Mouse (Mus musculus): ENCODE data around the gene Nagpa. TPM values are rescaled to one million over a fixed set of nuclear protein-coding genes. Genes with fewer than 3 reads are reported as not detected.
A peak's percentile ranks its signal among the peaks of the same experiment; 100 is the strongest.

Nagpa gene
- polyA plus RNA-seq, 1 experiment from 2014 or later = 14.1 TPM

GRCm38 (mm10) chr16:5221403-5221802 is 17.6 kb upstream of the Nagpa start:
- H3K4me2 ChIP-seq (replicated peaks) = no peak overlapping the region
- H3K4me1 ChIP-seq = no peaks in the 10 kb centered on the region
- H3K27me3 ChIP-seq = peaks cover 7% of the 10 kb centered on the region
- H3K36me3 ChIP-seq = no peaks in the 10 kb centered on the region
- ATAC-seq (ENCODE audit: low FRiP score) = no peak
- no peak overlapping the region for H3K9ac ChIP-seq
- no peaks in the 10 kb centered on the region for H3K9me3 ChIP-seq (replicated peaks)
- no peak overlapping the region for H3K4me3 ChIP-seq
- no peak overlapping the region for H3K27ac ChIP-seq
- 75% methylated on average over 4 of the region's 4 CpGs for WGBS

- H3K4me1 ChIP-seq = no peaks in the 10 kb centered on the region
- WGBS = 55% methylated on average over 5 of the region's 5 CpGs
- ATAC-seq (ENCODE audit: low FRiP score) = no peak
- no peaks in the 10 kb centered on the region for H3K36me3 ChIP-seq
- H3K27me3 ChIP-seq = peaks cover 7% of the 10 kb centered on the region
- H3K4me3 ChIP-seq = no peak overlapping the region
- H3K27ac ChIP-seq = no peak overlapping the region
- no peaks in the 10 kb centered on the region for H3K9me3 ChIP-seq (replicated peaks)
- H3K9ac ChIP-seq = no peak overlapping the region
- H3K4me2 ChIP-seq (replicated peaks) = no peak overlapping the region
These were observed 13.7 kb upstream of the Nagpa start for GRCm38 (mm10) chr16:5217341-5218133.

- no peaks in the 10 kb centered on the region for H3K9me3 ChIP-seq (replicated peaks)
- no peaks in the 10 kb centered on the region for H3K4me1 ChIP-seq
- H3K4me3 ChIP-seq = no peak overlapping the region
- no peak for ATAC-seq (ENCODE audit: low FRiP score)
- no peak overlapping the region for H3K27ac ChIP-seq
- 76% methylated on average over 6 of the region's 6 CpGs for WGBS
- no peak overlapping the region for H3K4me2 ChIP-seq (replicated peaks)
- peaks cover 7% of the 10 kb centered on the region; the same call in 1 of the 2 replicates for H3K27me3 ChIP-seq
- H3K36me3 ChIP-seq = no peaks in the 10 kb centered on the region
- H3K9ac ChIP-seq = no peak overlapping the region
These were observed 12.9 kb upstream of the Nagpa start for GRCm38 (mm10) chr16:5216686-5217085.

GRCm38 (mm10) chr16:5214126-5214525 is 10.3 kb upstream of the Nagpa start:
- WGBS = 87% methylated on average over 2 of the region's 2 CpGs
- no peak overlapping the region for H3K27ac ChIP-seq
- H3K36me3 ChIP-seq = no peaks in the 10 kb centered on the region
- H3K9me3 ChIP-seq (replicated peaks) = no peaks in the 10 kb centered on the region
- peaks cover 11% of the 10 kb centered on the region; the same call in 1 of the 2 replicates for H3K27me3 ChIP-seq
- H3K9ac ChIP-seq = no peak overlapping the region
- ATAC-seq (ENCODE audit: low FRiP score) = no peak
- H3K4me2 ChIP-seq (replicated peaks) = no peak overlapping the region
- H3K4me3 ChIP-seq = no peak overlapping the region
- H3K4me1 ChIP-seq = no peaks in the 10 kb centered on the region

GRCm38 (mm10) chr16:5212150-5212549 is 8.3 kb upstream of the Nagpa start:
- Histone ChIP-seq H3K9me3 (replicated peaks) (no peaks in the 10 kb centered on the region), H3K4me2 (replicated peaks) (no peak overlapping the region), H3K36me3 (no peaks in the 10 kb centered on the region), H3K27ac (no peak overlapping the region), H3K4me1 (no peaks in the 10 kb centered on the region), H3K4me3 (no peak overlapping the region), H3K9ac (no peak overlapping the region), H3K27me3 (peaks cover 8% of the 10 kb centered on the region; the same call in 1 of the 2 replicates)
- no peak for ATAC-seq (ENCODE audit: low FRiP score)
- 83% methylated on average over 3 of the region's 3 CpGs for WGBS

GRCm38 (mm10) chr16:5210365-5210764 is 6.6 kb upstream of the Nagpa start:
- Histone ChIP-seq H3K36me3 (no peaks in the 10 kb centered on the region), H3K4me2 (replicated peaks) (no peak overlapping the region), H3K9ac (no peak overlapping the region), H3K4me1 (no peaks in the 10 kb centered on the region), H3K4me3 (no peak overlapping the region), H3K27ac (no peak overlapping the region), H3K9me3 (replicated peaks) (no peaks in the 10 kb centered on the region), H3K27me3 (peaks cover 9% of the 10 kb centered on the region; the same call in 1 of the 2 replicates)
- no peak for ATAC-seq (ENCODE audit: low FRiP score)
- WGBS = 79% methylated on average over 2 of the region's 2 CpGs

- WGBS = 81% methylated on average over 5 of the region's 5 CpGs
- Histone ChIP-seq H3K36me3 (no peaks in the 10 kb centered on the region), H3K4me1 (peaks cover 7% of the 10 kb centered on the region)
These were observed 2.2 kb upstream of the Nagpa start for GRCm38 (mm10) chr16:5206051-5206450.

GRCm38 (mm10) chr16:5205431-5205970 is 1.7 kb upstream of the Nagpa start:
- no peaks in the 10 kb centered on the region for H3K36me3 ChIP-seq
- H3K4me1 ChIP-seq = peaks cover 7% of the 10 kb centered on the region
- H3K4me3 ChIP-seq = no peak overlapping the region
- H3K4me2 ChIP-seq (replicated peaks) = no peak overlapping the region
- ATAC-seq (ENCODE audit: low FRiP score) = no peak
- 92% methylated on average over 5 of the region's 5 CpGs for WGBS
- no peaks in the 10 kb centered on the region for H3K9me3 ChIP-seq (replicated peaks)
- peaks cover 8% of the 10 kb centered on the region; the same call in 1 of the 2 replicates for H3K27me3 ChIP-seq
- no peak overlapping the region for H3K9ac ChIP-seq
- H3K27ac ChIP-seq = no peak overlapping the region

More at GRCm38 (mm10) chr16:5206051-5206450, 2.2 kb upstream of the Nagpa start:
- Histone ChIP-seq H3K9me3 (replicated peaks) (no peaks in the 10 kb centered on the region), H3K4me3 (no peak overlapping the region), H3K27ac (no peak overlapping the region), H3K4me2 (replicated peaks) (no peak overlapping the region), H3K27me3 (peaks cover 11% of the 10 kb centered on the region; the same call in 1 of the 2 replicates), H3K9ac (no peak overlapping the region)
- ATAC-seq (ENCODE audit: low FRiP score) = no peak

GRCm38 (mm10) chr16:5203200-5203599 is 612 bp downstream of the Nagpa start:
- H3K27ac ChIP-seq = no peak overlapping the region
- 2% methylated on average over 36 of the region's 36 CpGs for WGBS
- peak; percentile 66 for ATAC-seq (ENCODE audit: low FRiP score)

GRCm38 (mm10) chr16:5202681-5203080 is 1.1 kb downstream of the Nagpa start:
- no peak for ATAC-seq (ENCODE audit: low FRiP score)
- no peaks in the 10 kb centered on the region for H3K9me3 ChIP-seq (replicated peaks)
- 14% methylated on average over 4 of the region's 4 CpGs for WGBS
- peaks cover 8% of the 10 kb centered on the region; the same call in 1 of the 2 replicates for H3K27me3 ChIP-seq
- no peak overlapping the region for H3K27ac ChIP-seq
- H3K36me3 ChIP-seq = peaks cover 9% of the 10 kb centered on the region; the same call in 1 of the 2 replicates
- H3K4me2 ChIP-seq (replicated peaks) = peak overlapping the region; percentile 99
- H3K9ac ChIP-seq = no peak overlapping the region
- peaks cover 7% of the 10 kb centered on the region for H3K4me1 ChIP-seq
- H3K4me3 ChIP-seq = peak overlapping the region; percentile 83

More at GRCm38 (mm10) chr16:5203200-5203599, 612 bp downstream of the Nagpa start:
- H3K27me3 ChIP-seq = peaks cover 8% of the 10 kb centered on the region; the same call in 1 of the 2 replicates
- no peaks in the 10 kb centered on the region for H3K9me3 ChIP-seq (replicated peaks)
- peak overlapping the region; percentile 99 for H3K4me2 ChIP-seq (replicated peaks)
- peaks cover 8% of the 10 kb centered on the region; the same call in 1 of the 2 replicates for H3K36me3 ChIP-seq
- H3K9ac ChIP-seq = peak overlapping the region; percentile 69
- peak overlapping the region; percentile 83 for H3K4me3 ChIP-seq
- peaks cover 7% of the 10 kb centered on the region for H3K4me1 ChIP-seq

GRCm38 (mm10) chr16:5195080-5195479 is 8.7 kb downstream of the Nagpa start:
- ATAC-seq (ENCODE audit: low FRiP score) = no peak
- Histone ChIP-seq H3K4me3 (no peak overlapping the region), H3K4me1 (no peaks in the 10 kb centered on the region), H3K4me2 (replicated peaks) (no peak overlapping the region), H3K27me3 (no peaks in the 10 kb centered on the region; the same call in 1 of the 2 replicates), H3K36me3 (peaks cover 11% of the 10 kb centered on the region; the same call in 1 of the 2 replicates), H3K9ac (no peak overlapping the region), H3K9me3 (replicated peaks) (no peaks in the 10 kb centered on the region), H3K27ac (no peak overlapping the region)
- 29% methylated on average over 6 of the region's 6 CpGs for WGBS

GRCm38 (mm10) chr16:5186234-5186633 is 17.6 kb downstream of the Nagpa start:
- Histone ChIP-seq H3K36me3 (no peaks in the 10 kb centered on the region), H3K27ac (no peak overlapping the region), H3K4me2 (replicated peaks) (no peak overlapping the region), H3K27me3 (peaks cover 3% of the 10 kb centered on the region), H3K4me1 (no peaks in the 10 kb centered on the region), H3K4me3 (no peak overlapping the region), H3K9ac (no peak overlapping the region), H3K9me3 (replicated peaks) (no peaks in the 10 kb centered on the region)
- WGBS = 78% methylated on average over 7 of the region's 7 CpGs
- ATAC-seq (ENCODE audit: low FRiP score) = no peak
